Mouse (Mus musculus) ovary, postnatal 10 days (tissue): Measurements from ENCODE around the gene Mrpl45.
"Not testable (repeated sequence)": the region's sequence is repeated elsewhere in the genome, so short reads cannot be mapped to it uniquely, and the experiment has no call there.

Experiments used
- DNase-seq: peaks from one replicate; pipeline ENCODE4 v3.0.0; 2022; ENCODE audit warnings: low spot score

The Mrpl45 gene

DNA sequence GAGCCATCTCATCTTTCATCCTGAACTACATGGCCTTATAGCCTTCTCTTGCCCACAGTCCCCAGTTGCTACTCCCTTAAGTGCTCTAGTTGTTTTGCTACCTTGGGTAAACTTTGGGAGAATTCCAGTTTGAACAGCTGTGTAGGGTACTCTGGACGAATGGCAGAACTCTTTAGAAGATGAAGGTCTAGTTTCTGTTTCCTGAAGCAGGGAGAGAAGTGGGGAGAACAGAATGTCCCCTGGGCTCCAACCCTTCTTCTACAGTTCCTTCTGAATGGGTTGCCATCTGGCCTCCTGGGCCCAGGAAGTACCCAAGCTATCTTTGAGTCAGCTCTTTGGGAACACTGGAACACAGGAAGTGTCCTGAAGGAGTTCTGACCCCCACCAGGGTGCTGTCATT lies 18.4 kb downstream of the Mrpl45 start:
- no peak for DNase-seq

GRCm38 (mm10) chr11:97334400-97334799 lies 18.9 kb downstream of the Mrpl45 start:
- DNase-seq, result no peak

DNA sequence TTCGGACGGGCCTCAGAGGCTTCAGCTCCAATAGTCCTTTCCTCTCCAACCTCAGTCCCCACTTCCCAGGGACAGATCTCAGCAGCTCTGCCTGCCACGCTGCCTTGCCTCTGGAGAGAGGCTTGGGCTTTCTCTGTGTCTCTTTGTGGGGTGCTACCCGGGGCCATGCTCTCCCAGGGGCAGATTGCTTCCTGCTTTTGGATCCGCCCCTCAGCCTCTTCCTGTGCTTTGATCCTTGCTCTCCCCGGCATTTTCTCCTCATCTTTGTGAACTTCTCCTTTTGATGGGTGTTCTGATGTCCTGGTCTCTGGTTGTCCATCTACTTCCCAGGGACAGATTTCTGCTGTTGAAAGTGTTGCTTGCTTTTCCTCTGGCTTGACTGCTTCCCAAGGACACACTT lies 20.7 kb downstream of the Mrpl45 start:
- DNase-seq, result no peak

DNA sequence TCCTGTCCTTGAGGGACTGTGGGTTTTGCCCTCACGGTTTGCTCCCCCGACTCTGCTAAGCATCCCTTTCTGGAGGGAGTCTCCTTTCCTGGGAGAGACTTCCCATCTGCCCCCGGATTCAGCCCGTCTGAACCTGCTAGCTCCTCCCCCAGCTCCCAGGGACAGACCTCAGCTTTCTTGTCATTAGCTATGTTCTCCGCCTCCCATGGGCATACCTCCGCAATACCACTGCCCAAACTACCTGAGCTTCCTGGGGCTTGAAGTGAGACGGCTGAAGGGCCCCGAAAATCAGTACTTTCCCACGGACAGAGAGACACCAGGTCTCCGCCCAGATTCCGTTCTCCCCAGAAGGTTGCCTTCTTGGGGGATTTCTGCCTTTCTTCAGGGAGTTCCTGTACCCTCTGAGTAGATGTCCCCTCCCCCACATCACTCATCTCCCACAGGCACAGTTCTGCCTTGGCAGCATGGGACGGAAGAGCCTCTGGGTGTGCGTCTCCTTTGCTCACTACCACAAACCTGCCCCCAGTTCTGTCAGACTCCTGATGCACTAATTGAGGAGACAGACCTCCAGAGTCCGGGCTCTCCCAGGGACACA lies 21.3 kb downstream of the Mrpl45 start:
- no peak for DNase-seq

GRCm38 (mm10) chr11:97337363-97337762 lies 21.8 kb downstream of the Mrpl45 start:
- no peak for DNase-seq

- peak; percentile 32 for DNase-seq
Observed at GRCm38 (mm10) chr11:97338302-97338976, 22.9 kb downstream of the Mrpl45 start.

DNA sequence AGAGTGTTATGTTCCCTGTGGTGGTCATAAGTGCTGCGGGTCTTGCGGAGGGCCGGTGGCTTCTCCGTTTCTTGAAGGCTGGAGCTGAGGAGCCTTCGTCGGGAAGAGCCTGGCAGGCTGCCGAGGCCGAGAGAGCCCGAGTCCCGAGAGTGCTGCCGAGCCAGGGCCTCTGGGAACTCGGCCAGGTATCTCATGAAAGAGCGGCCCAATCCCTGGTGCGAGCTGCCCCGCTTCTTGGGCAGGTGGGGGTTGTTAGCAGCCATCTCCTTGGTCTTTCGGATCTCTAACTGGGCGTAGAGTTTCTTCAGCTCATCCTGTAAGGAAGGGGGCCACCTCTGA lies 23.4 kb downstream of the Mrpl45 start:
- peak; percentile 70 for DNase-seq

DNA sequence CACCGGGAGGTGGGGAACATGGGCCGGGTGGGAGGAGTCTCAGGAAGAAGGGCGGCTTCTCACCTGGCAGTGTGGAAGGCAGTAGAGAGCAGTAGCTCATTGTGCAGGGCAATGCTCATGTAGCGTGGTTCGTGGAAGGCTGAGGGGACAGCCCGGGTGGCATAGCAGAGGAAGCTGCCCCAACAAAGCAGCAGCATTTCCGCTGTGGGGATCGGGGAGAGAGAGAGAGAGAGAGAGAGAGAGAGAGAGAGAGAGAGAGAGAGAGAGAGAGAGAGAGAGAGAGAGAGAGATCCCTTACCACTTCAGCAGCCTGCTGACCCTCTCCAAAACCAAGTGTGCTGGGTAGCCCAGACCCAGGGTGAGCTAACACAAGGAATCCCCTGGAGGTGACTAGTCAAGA lies 27.7 kb downstream of the Mrpl45 start:
- no peak for DNase-seq

DNA sequence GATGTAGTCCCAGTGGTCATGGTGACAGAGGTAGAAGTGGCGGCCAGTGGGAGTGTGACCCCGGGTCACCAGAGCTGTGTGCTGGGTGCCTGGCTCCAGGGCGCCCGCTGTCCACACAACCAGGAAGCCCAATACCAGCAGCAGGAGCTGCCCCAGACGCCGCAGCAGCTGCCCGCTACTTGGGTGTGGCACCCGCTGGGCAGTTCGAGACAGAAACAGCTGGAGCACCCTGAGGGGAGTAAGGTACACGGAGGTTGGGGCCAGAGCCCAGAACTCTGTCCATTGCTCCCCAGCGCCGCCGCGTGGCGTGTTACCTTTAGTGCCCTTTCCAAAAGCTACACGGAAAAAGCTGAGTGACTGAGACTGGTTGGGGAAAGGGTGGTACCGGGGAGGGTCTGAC lies 28.1 kb downstream of the Mrpl45 start:
- DNase-seq, result no peak

DNA sequence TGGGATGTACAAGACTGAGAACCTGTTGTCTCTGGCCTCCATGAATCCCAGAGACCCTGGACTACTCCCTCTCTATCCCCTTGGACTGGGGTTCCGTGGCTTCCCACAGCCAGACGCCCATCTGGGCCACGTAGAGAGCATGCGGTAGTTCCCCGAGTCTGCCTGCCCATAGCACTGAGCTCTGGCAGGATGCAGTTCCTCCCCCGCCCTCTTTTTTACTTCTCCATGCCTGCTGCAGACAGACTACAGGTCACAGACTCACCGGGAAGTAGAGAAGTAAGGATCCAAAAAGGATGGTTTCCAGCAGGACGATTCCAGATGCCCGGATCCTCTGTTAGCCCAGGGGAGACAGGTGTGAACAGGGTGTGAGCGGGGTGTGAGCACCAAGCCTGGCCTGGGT lies 29.9 kb downstream of the Mrpl45 start:
- no peak for DNase-seq

DNA sequence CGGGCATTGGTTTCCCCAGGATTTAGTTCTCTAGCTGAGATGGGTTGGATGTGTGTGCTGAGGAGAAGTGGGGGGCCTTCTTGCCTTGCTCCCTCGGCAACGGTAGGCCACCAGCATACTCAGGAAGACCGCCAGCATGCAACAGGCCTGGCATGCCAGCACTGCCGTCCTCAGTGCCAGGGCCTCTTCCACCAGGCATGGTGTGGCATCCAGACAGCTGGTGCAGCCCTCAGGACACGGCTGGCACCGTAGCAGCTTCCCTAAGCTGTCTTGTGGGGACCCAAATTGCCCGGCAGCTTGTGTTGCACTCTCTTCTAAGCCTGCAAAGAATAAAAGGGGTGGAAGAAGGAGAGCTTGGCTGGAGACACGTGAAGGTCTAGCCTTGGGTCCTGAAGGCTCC lies 30.9 kb downstream of the Mrpl45 start:
- no peak for DNase-seq

- no peak for DNase-seq
Observed at GRCm38 (mm10) chr11:97347291-97347690, 31.8 kb downstream of the Mrpl45 start.

GRCm38 (mm10) chr11:97350035-97350434 lies 34.5 kb downstream of the Mrpl45 start:
- peak; percentile 54 for DNase-seq

DNA sequence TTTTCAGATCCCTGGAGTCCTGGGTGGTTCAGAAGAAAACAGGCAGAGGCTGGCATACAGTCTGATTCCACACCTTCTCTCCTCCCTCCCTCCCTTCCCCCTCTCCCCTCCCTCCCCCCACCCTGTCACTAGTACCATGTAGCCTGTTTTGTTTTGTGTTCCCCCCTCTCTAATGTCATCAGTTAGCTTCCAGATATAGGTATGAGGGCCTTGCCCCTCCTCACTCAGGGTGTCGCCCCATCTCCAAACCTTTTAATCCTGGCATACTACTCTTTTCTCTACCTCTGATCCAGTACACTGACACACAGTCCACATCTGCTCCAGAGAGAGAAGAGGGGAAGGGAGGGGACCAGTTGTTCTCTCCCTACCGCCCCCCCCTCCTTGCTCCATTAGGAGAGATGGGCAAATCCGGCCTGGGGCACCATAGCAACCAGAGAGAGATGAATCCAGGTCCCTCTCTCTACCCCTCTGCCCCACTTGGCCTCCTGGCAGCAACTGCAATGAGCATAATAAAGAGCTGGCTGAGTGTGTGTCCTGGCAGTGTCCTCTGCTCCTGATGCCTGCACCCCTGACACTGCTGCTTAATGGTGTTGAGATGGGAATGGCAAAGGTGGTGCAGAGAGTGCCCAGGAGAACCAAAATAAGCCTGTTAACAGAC lies 36.6 kb downstream of the Mrpl45 start, which contains the start of gene Gpr179:
Gpr179 (minus strand) TSS at position 51 of the 658 bp plus-strand sequence.
- no peak for DNase-seq

DNA sequence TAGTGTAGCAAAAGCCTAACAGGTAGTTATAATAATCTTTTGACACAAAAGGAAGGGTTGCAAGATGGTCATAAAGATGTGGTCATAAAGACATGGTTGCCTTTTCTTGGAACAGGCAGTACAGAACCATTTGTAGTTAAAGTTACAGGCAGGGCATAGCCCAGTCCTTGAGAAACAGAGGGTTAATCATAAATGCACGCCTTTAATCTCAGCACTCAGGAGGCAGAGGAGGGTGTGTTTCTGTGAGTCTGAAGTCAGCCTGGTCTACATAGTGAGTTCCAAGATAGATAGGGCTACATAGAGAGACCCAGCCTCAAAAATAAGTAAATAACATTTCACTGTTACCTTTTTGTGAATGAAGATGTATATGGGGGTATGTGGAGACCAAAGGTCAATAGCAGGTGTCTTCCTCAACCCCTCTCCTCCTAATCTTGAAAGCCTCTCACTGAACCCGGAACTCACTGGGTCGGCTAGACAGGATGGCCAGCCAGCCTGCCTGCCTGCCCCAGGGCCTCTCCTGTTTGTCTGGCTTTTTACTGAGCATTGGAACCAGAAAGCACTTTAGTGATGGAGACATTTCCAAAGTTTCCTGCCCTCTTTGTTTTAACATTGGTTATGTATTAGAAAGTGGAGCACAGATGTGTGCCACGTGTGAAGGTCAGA lies 37.5 kb downstream of the Mrpl45 start:
- no peak for DNase-seq

GRCm38 (mm10) chr11:97354646-97355045 lies 39.1 kb downstream of the Mrpl45 start:
- no peak for DNase-seq

DNA sequence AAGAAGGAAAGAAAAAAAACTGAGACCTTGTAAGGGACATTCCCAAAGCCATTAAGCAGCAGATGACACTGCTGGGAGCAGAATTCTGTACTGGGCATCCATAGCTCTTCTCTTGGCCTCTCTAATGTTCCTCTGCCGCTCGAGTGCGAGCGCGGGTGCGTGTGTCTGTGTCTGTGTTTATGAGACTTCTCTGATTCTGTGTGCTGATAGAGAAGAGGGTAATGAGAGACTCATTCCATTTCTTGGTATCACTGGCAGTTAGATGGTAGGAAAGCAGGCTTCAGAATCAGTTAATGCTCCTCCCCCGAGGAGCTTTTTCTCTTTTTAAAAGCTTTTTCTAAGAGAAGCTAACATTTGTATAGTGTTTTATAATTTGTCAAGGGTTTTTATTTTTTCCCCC lies 39.7 kb downstream of the Mrpl45 start:
- no peak for DNase-seq

DNA sequence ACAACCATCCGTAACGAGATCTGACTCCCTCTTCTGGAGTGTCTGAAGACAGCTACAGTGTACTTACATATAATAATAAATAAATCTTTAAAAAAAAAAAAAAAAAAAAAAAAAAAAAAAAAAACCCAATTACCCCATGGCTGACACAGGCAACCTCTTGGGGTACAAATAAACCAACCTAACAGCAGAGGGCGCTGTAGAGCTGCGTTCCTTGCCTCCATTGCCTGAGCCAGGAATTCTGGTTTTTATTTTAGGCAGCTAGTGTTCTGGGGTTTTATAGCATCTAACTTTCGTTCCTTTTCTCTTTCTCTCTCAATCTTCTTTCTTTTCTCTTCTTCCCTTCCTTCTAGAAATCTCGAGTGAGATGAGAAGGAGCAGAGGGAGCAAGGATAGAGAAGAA lies 42.1 kb downstream of the Mrpl45 start:
- DNase-seq, result not testable (repeated sequence)

DNA sequence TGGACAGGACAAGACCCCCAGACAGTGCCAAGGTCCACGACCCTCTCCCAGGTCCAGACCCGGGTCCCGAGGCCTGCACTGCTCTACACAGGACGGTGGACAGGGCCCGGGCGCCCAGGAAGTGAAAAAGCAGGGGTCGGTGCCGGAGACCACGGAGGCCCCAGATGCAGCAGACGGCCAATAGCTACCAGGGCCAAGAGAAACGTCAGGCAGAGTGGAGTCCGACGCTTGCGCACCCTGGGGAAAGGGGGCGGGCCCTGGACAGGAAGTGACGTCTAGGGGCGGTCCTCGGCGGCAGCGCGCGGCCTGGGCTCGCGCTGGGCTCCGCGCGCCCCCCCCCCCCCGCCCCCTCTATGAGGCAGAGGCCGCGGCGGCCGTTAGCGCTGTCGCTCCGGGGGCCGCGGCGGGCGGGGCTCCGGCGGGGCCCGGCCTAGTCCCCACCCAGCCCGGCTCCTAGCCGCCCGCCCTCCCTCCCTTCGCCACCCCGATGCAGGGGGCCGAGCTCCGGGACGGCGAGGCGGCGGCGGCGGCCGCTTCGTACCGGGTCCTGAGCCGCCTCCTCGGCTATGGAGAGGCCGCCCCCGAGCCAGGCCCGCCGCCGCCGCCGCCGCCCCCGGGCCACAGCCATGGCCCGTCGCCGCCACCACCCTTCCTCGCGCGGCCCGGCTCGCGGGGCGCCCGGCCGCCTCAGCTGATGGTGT lies 46.6 kb downstream of the Mrpl45 start, which contains the start of gene Socs7:
Socs7 (plus strand) TSS at position 604 of the 701 bp plus-strand sequence.
- DNase-seq, result peak; percentile 81

- peak; percentile 39 for DNase-seq
Observed at GRCm38 (mm10) chr11:97362649-97362942, 47.1 kb downstream of the Mrpl45 start.

DNA sequence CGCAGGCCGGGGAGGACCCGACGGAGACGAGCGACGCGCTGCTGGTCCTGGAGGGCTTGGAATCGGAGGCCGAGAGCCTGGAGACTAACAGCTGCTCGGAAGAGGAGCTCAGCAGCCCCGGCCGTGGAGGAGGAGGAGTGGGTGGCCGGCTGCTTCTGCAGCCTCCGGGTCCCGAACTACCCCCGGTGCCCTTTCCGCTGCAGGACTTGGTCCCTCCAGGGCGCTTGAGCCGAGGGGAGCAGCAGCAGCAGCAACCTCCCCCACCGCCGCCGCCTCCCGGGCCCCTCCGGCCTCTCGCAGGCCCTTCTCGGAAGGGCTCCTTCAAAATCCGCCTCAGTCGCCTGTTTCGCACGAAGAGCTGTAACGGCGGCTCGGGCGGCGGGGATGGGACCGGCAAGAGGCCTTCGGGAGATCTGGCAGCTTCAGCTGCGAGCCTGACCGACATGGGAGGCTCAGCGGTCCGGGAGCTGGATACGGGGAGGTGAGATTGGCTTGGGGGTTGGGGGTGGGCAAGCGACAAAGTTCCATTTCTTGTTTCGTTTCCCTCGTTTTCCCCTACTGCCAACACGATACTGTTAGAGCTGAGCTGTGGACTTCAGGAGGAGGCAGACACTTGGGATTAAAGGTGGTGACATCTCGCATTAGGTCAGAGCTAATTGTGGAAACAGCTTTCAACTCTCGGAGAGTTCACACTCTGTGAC lies 47.6 kb downstream of the Mrpl45 start:
- DNase-seq, result no peak

DNA sequence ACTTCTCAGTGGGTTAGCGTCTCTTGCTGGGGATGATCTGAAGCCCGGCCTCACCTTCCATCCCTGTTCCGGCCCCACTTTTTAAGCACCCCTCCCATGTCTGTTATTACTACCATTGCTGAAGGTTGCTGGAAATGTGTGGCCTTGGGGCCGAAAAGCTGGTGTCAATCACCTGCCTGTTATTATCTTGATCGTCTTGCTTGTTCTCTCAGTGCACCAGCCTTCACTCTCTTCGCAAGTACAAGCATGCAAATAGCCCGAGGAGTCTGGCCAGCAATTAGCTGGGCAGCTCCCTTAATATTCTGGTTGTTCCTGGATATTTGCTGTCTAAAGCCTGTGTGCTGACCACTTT lies 48.1 kb downstream of the Mrpl45 start:
- no peak for DNase-seq
